Mouse (Mus musculus) left cerebral cortex, adult 11 months (tissue): ENCODE measurements around the gene Slc19a3.

Experiments
- DNase-seq: peaks from one replicate; pipeline ENCODE4 v3.0.0; 2022; ENCODE audit warnings: low spot score

Gene Slc19a3

GRCm38 (mm10) chr1:83038109-83038672 is at the start of gene Slc19a3:
TSS of gene Slc19a3 (minus strand) at chr1:83038448.
- peak; percentile 8 for DNase-seq

- DNase-seq: no peak
Observed at GRCm38 (mm10) chr1:83084790-83085189, 46.5 kb upstream of the Slc19a3 start.

GRCm38 (mm10) chr1:83077016-83077415 is 38.8 kb upstream of the Slc19a3 start:
- no peak for DNase-seq

- DNase-seq: no peak
Observed at GRCm38 (mm10) chr1:83076190-83076917, 38.1 kb upstream of the Slc19a3 start.

DNA sequence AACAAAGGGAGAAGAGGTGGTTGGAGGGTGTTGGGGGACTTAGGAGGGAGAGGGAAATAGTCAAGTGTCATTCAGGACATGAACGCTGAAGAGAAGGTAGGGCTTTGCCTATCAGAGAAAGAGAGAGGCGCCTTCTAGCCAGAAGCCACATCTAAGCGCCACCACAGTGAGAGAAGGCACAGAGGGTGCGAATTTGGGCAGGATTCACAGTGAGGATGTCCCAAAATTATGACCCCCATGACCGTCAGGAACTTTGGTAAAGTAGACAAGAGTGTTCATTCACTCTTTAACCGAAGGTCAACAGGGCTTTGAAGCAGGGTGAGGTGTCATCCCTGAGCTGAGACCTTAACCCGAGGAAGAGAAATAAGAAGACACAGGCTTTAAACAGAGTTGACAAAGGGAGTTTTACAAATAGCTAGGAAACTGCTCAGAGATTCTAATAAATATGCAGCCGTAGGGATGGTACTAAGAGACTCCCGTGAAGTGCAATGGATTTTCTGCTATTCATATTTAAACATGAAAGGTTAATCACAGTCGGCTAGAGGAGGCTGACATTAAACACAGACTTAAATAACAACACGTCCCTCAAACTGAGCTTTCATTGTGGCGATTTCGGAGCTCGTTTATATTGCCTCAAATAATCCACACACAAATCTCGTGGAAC is 37.4 kb upstream of the Slc19a3 start:
- no peak for DNase-seq

DNA sequence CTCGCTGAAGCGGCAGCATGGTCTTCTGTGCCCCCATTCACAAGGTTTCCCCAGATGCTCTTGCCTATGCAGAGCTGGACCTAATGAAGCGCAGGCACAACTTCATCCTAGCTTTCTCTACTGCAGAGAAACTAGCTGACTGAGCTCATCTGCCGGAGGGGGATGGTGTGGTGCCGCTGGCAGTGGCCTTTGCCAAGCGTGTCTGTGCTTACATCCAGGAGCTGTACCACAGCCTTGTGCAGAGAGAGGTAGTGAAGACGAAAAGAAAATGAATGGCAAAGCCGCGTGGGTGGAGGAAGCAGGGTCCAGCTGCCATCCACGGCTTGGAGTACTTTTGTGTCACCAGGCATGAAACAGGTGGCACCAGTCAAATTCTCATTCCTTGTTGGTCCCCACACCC is 29.0 kb upstream of the Slc19a3 start:
- DNase-seq: no peak

- DNase-seq: no peak
Observed at GRCm38 (mm10) chr1:83066577-83066976, 28.3 kb upstream of the Slc19a3 start.

GRCm38 (mm10) chr1:83064851-83065250 is 26.6 kb upstream of the Slc19a3 start:
- no peak for DNase-seq

DNA sequence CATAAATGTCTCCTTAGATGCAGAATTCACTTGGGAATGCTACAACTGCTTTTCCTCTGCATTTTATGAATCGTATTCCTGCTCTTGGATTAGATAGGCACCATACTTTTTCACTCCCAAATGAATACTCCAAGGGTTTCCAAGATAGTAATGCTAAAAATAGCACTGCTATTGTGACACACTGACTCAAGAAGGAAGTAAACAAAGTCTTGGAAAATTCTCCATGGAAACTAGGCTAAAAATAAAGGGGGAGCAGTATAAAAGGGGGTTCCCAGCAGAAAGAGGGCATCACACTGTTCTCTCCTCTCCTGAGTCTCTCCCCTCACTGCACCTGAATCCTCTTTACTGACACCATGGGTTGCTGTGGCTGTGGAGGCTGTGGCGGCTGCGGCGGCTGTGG is 22.4 kb upstream of the Slc19a3 start, which contains the start of gene Krtap28-13:
Gene Krtap28-13, plus strand, starts transcription at position 288 of the 400 bp plus-strand sequence.
- DNase-seq: no peak

GRCm38 (mm10) chr1:83059278-83059677 is 21.0 kb upstream of the Slc19a3 start, which contains the start of gene A030005K14Rik:
TSS of gene A030005K14Rik (minus strand) at chr1:83059378.
- DNase-seq: no peak

DNA sequence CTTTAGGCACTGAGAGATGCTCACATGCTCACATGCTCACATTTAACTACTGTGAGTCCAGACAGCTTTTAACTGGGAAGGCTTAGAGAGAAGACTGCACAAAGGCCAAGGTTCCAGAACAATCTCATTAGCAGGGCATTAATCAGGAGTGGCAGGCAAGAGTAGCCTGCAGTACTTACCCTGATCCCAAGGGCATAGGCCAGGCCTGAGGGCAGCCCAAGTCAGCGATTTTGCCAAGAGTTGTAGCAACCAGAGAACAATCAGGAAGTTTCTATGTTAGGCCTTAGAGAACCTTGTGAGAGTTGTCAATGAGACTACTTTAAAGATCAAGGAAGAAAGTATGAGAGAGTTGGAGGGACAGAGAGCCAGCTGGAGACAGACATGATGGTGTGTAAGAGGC is 20.2 kb upstream of the Slc19a3 start:
- DNase-seq: no peak

DNA sequence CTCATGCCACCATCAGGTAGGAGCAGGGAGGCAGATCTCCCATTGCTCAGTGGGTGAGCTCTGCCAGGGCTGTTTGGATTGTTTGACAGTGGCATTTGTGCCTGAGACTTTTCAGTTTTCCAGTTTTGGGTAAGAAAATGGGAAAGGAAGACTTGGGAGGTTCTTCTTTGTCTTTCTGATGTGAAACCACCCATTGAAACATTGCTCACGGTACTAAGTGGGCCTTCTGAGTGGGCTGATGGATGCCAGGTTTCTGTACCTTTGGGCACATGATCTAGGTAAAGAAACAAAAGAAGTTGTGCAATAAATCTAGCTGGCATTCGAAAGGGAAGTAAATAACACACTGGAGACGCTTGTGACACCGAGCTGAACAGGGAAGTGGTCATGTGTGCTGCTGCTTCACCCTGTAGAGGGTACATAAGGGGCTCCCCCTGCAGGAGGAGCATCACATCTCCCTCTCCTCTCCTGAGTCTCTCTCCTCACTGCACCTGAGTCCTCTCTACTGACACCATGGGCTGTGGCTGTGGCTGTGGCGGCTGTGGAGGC is 6.7 kb upstream of the Slc19a3 start, which contains the start of gene Gm47969:
Gene Gm47969, plus strand, starts transcription at position 51 of the 546 bp plus-strand sequence.
- no peak for DNase-seq

GRCm38 (mm10) chr1:83042380-83042779 is 4.1 kb upstream of the Slc19a3 start, which contains the start of gene Krtap28-10:
TSS of gene Krtap28-10 (minus strand) at chr1:83042480.
- no peak for DNase-seq

DNA sequence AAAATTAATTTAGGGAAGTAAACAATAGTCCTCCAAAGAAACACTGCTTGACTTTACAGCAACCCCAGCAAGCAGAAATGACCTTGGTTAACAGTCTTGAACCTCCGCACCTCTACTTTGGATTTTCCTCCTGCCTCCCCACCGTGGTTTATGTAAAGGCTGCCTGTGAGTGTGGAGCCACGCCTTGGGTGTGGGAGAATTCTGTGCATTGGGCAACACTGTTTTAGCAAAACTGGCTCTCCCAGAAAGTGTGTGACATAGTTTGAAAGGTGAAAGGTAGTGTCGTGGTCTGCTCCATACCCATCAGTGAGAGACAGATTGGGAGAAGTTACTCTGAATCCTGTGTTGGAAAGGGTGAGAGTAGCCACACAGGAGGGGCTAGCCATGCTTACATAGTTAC is 832 bp upstream of the Slc19a3 start:
- DNase-seq: no peak

GRCm38 (mm10) chr1:83036892-83037667 is 1.2 kb downstream of the Slc19a3 start:
- DNase-seq: no peak

DNA sequence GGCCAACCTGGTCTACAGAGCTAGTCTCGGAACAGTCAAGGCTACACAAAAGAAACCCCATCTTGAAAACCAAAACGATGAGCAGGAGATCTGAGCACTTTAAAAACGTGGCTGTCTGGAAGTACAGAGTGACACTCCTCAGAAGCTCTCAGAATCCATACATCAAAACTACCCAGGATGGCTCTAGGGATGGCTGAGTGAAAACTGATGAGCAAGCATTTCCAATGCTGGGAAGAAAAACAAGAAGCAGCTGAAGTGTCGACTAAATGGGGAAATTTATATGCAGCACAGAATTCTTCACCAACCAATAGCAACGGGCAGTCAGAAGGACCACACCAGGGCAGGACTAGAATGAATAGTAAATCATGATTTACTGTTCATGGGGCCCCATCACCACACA is 3.7 kb downstream of the Slc19a3 start:
- no peak for DNase-seq

DNA sequence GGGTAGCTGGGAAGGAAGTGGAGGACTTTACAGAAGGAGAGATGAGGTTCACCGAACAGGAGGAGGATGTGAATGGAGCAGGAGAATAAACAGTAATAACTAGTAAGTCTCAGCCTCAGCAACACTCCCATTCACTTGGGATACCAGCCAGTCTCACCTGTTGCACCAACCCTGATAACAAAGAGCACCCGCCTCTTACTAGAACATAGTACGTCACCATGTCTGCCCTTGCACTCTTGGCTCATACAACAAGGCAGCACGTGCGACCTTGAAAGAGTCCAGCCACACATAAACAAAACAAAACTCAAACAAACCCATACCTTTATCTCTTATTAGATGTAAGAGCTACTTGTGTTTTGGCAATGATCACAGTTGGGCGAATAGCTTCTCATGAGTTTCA is 5.7 kb downstream of the Slc19a3 start:
- DNase-seq: no peak

- DNase-seq: no peak
Observed at GRCm38 (mm10) chr1:83031950-83032349, 6.3 kb downstream of the Slc19a3 start.

GRCm38 (mm10) chr1:83016556-83016955 is 21.7 kb downstream of the Slc19a3 start:
- DNase-seq: no peak

GRCm38 (mm10) chr1:83015329-83015879 is 22.8 kb downstream of the Slc19a3 start:
- no peak for DNase-seq

- no peak for DNase-seq
Observed at GRCm38 (mm10) chr1:83014477-83014876, 23.8 kb downstream of the Slc19a3 start.

DNA sequence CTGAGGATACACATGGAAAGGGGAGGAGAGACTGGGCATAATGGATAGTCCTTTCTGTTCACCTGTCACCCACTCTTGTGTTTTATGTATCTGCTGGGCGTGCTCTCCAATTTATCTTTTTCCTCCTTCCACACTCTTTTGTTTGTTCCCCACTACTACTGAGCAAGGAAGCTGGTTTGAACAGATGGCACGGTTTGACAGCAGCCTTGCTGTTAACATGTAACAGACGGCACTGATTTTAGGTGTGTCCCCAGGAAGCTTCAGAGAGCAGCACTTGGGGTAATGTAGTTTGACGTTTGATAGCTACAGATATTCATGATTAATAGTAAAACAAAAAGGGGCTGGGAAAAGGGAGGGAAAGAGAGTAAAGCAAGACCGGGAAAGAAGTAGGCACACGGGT is 30.8 kb downstream of the Slc19a3 start:
- no peak for DNase-seq
